Mouse (Mus musculus) MEL (cell line): ENCODE data around the gene Lyrm7.

Source experiments
- BHLHE40 ChIP-seq: IDR thresholded peaks from 2 replicates; pipeline ENCODE4 v1.6.1; 2012; ENCODE audit warnings: low read depth, mild to moderate bottlenecking, inconsistent platforms, low read length, improper control_type of control experiment, borderline replicate concordance
- CTCF ChIP-seq, 3 experiments: IDR thresholded peaks in 2 of 3; conservative IDR thresholded peaks in 1 of 3; 2 replicates each; pipeline ENCODE4 v1.5.1; 2011 to 2012; ENCODE audit warnings: low read length in 3 of 3, low read depth in 2 of 3, mild to moderate bottlenecking in 2 of 3, improper control_type of control experiment in 1 of 3, inconsistent platforms in 1 of 3, mixed read lengths in 1 of 3, moderate library complexity in 1 of 3; ENCODE audit not compliant: control insufficient read depth in 1 of 3, insufficient read depth in 1 of 3, poor library complexity in 1 of 3, severe bottlenecking in 1 of 3
- EP300 ChIP-seq, 2 experiments: IDR thresholded peaks; 2 replicates each; pipeline ENCODE4 v1.6.1; 2011; ENCODE audit warnings: improper control_type of control experiment in 2 of 2, low read length in 2 of 2, low read depth in 1 of 2, mild to moderate bottlenecking in 1 of 2
- POLR2A ChIP-seq, 2 experiments: IDR thresholded peaks; 2 replicates each; pipeline ENCODE4 v1.6.1; 2011 to 2012; ENCODE audit warnings: low read length in 2 of 2, mild to moderate bottlenecking in 2 of 2, control low read depth in 1 of 2, improper control_type of control experiment in 1 of 2, low read depth in 1 of 2, moderate library complexity in 1 of 2; ENCODE audit not compliant: control insufficient read depth in 1 of 2, insufficient read depth in 1 of 2, poor library complexity in 1 of 2
- TBP ChIP-seq: IDR thresholded peaks from 2 replicates; pipeline ENCODE4 v1.8.0; 2011; ENCODE audit warnings: low read depth, low read length, improper control_type of control experiment
- ZC3H11A ChIP-seq: IDR thresholded peaks from 2 replicates; pipeline ENCODE4 v1.6.1; 2012; ENCODE audit warnings: low read depth, mild to moderate bottlenecking, inconsistent platforms, low read length, improper control_type of control experiment

DNA sequence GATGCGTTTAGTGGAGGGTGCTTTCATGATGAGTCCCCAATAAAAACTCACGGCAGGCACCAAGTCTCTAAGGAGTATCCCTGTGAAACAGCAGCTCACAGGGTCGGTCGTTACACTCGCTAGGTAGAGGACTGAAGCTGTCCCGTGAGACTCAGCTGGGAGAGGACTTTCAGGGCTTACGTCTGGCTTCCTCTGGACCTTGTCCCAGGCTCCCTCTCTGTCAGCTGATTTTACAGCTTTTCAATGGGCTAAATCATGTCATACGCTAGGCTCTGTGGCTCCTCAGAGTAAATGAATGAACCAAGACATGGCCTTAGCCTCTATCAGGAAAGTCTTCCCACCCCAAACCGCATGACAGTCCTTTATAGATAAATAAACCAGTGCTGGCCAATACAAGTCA is 33.9 kb upstream of the Lyrm7 start:
- TF ChIP-seq POLR2A (IDR thresholded peaks at IDR 0.05; ENCODE audit: control insufficient read depth in 1 of 2, insufficient read depth in 1 of 2, low read depth in 1 of 2, low read length in 2 of 2, poor library complexity in 1 of 2) (no peak), BHLHE40 (no peak), TBP (no peak), CTCF (IDR thresholded peaks at IDR 0.05 in 2 of 3, conservative IDR thresholded peaks at IDR 0.05 in 1 of 3; ENCODE audit: control insufficient read depth in 1 of 3, insufficient read depth in 1 of 3, low read depth in 2 of 3, low read length in 3 of 3, poor library complexity in 1 of 3, severe bottlenecking in 1 of 3) (no peak), ZC3H11A (no peak), EP300 (IDR thresholded peaks at IDR 0.05; ENCODE audit: low read depth in 1 of 2, low read length in 2 of 2) (no peak)
